Mouse (Mus musculus): ENCODE data around the gene Rbpj.
A peak's percentile ranks its signal among the peaks of the same experiment; 100 is the strongest.

Gene Rbpj

GRCm38 (mm10) chr5:53551910-53552309 lies 86.0 kb downstream of the Rbpj start:
- DNase-seq (ENCODE audit: low read depth) = no peak

- no peak for DNase-seq (ENCODE audit: low read depth)
These were observed 87.3 kb downstream of the Rbpj start for GRCm38 (mm10) chr5:53553281-53553680.

GRCm38 (mm10) chr5:53554180-53554579 lies 88.2 kb downstream of the Rbpj start:
- DNase-seq (ENCODE audit: low read depth) = no peak

- no peak for DNase-seq (ENCODE audit: low read depth)
These were observed 89.0 kb downstream of the Rbpj start for GRCm38 (mm10) chr5:53554926-53555325.

- DNase-seq (ENCODE audit: low read depth) = no peak
These were observed 89.5 kb downstream of the Rbpj start for GRCm38 (mm10) chr5:53555474-53555873.

GRCm38 (mm10) chr5:53555929-53556328 lies 90.0 kb downstream of the Rbpj start:
- DNase-seq (ENCODE audit: low read depth) = no peak

- DNase-seq (ENCODE audit: low read depth) = no peak
These were observed 91.8 kb downstream of the Rbpj start for GRCm38 (mm10) chr5:53557544-53558260.

- no peak for DNase-seq (ENCODE audit: low read depth)
These were observed 95.2 kb downstream of the Rbpj start for GRCm38 (mm10) chr5:53561160-53561559.

- peak; percentile 57 for DNase-seq (ENCODE audit: low read depth)
These were observed 98.4 kb downstream of the Rbpj start for GRCm38 (mm10) chr5:53564309-53564708.

- DNase-seq (ENCODE audit: low read depth) = peak; percentile 64
These were observed 99.4 kb downstream of the Rbpj start for GRCm38 (mm10) chr5:53565213-53565794.

GRCm38 (mm10) chr5:53566485-53567083 lies 100.6 kb downstream of the Rbpj start:
- no peak for DNase-seq (ENCODE audit: low read depth)

- DNase-seq (ENCODE audit: low read depth) = no peak
These were observed 106.5 kb downstream of the Rbpj start for GRCm38 (mm10) chr5:53572496-53572895.

- DNase-seq (ENCODE audit: low read depth) = no peak
These were observed 109.0 kb downstream of the Rbpj start for GRCm38 (mm10) chr5:53574883-53575442.

GRCm38 (mm10) chr5:53577272-53577889 lies 111.4 kb downstream of the Rbpj start:
- no peak for DNase-seq (ENCODE audit: low read depth)

- DNase-seq (ENCODE audit: low read depth) = no peak
These were observed 118.3 kb downstream of the Rbpj start for GRCm38 (mm10) chr5:53584069-53584767.

GRCm38 (mm10) chr5:53588421-53589171 lies 122.6 kb downstream of the Rbpj start:
- peak; percentile 64 for DNase-seq (ENCODE audit: low read depth)

GRCm38 (mm10) chr5:53589172-53589960 lies 123.4 kb downstream of the Rbpj start:
- peak; percentile 90 for DNase-seq (ENCODE audit: low read depth)

- DNase-seq (ENCODE audit: low read depth) = peak; percentile 93
These were observed 124.3 kb downstream of the Rbpj start for GRCm38 (mm10) chr5:53590179-53590765.

GRCm38 (mm10) chr5:53590875-53591682 lies 125.1 kb downstream of the Rbpj start:
- DNase-seq (ENCODE audit: low read depth) = no peak
